Mouse (Mus musculus) bone marrow, adult 2 months (tissue): Measurements from ENCODE around the gene Utp14b.

ENCODE experiments used
- CTCF ChIP-seq: fragments of 200-500 bp; IDR thresholded peaks from 2 replicates; pipeline ENCODE4 v1.5.1; 2011; ENCODE audit warnings: low read length, control low read depth; ENCODE audit not compliant: control insufficient read depth, insufficient read depth
- POLR2A ChIP-seq: fragments of 200-500 bp; IDR thresholded peaks from 2 replicates; pipeline ENCODE4 v1.6.1; 2011; ENCODE audit warnings: low read depth, mild to moderate bottlenecking, control low read depth, low read length, borderline replicate concordance; ENCODE audit not compliant: control insufficient read depth

DNA sequence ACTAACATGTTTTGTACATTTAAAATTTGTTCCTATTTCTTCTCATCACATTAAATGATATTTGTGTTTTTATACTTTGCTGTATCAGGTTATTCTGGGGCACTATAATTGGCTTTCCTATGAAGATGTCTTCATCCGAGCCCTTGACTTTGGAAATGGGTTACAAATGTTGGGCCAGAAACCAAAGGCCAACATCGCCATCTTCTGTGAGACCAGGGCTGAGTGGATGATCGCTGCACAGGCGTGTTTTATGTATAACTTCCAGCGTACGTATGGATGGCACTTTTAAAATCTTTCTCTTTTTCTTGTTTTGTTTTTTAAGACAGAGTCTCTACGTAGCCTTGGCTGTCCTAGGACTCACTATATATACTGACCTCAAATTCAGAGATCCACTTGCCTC is 30.3 kb downstream of the Utp14b start:
- TF ChIP-seq POLR2A (no peak), CTCF (no peak)
